Mouse (Mus musculus) kidney, postnatal 36 days (tissue): ENCODE measurements around the gene E2f1.

Experiments used
- DNase-seq, 2 experiments: peaks; one replicate each; pipeline ENCODE4 v3.0.0; 2021 to 2022; ENCODE audit warnings: mixed read lengths in 2 of 2

E2f1 gene

DNA sequence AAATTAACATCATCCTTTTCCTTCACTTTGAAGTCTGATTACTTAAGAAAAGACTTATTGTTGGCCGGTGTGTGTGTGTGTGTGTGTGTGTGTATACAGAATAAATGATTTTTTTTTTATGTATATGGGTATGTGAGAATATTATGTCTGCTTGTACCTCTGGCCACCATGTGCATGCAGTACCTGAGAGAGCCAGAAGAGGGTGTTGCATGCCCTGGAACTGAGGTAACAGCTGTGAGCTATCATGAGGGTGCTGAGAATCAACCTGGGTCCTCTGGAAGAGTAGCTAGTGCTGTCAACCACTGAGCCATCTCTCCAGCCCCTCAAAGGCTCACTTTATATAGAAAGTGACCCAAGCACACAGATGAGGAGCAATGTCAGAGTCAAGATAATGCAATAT, 11.7 kb upstream of the E2f1 start:
- no peak for DNase-seq

DNA sequence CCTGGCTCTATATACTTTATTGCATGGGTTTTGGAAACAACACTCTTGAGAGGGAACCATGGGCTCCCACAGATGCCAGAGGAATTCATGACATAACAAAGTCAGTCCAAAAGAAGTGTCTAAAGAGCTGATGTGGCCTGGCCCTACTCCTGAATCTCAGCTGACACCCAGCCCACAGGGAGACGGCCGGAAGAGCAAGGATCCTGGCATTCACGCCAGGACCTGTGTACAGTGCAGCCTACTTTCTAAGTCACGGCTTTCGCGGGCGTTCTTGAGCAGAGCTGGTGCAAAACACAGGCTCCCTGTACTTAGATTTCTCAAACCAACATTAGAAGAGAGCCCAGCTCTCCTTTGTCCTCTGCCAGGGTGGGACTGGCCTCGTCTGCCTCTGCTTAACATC, 10.9 kb upstream of the E2f1 start:
- no peak for DNase-seq

DNA sequence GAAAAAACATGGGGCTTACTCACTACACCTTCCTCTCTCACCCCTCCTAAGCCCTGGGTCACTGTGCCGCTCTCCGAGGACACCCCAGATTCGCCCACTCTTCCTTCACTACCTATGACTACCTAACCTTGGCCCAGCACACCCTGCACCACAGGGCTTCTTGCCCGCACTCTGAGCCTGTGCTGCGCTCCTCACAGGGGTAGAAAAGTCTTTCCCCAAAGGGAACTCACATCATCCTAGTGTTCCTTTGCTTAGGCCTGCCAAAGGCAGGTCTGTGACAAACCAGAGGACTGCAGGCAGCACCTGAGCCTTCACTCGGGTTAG, 8.0 kb upstream of the E2f1 start:
- no peak for DNase-seq

DNA sequence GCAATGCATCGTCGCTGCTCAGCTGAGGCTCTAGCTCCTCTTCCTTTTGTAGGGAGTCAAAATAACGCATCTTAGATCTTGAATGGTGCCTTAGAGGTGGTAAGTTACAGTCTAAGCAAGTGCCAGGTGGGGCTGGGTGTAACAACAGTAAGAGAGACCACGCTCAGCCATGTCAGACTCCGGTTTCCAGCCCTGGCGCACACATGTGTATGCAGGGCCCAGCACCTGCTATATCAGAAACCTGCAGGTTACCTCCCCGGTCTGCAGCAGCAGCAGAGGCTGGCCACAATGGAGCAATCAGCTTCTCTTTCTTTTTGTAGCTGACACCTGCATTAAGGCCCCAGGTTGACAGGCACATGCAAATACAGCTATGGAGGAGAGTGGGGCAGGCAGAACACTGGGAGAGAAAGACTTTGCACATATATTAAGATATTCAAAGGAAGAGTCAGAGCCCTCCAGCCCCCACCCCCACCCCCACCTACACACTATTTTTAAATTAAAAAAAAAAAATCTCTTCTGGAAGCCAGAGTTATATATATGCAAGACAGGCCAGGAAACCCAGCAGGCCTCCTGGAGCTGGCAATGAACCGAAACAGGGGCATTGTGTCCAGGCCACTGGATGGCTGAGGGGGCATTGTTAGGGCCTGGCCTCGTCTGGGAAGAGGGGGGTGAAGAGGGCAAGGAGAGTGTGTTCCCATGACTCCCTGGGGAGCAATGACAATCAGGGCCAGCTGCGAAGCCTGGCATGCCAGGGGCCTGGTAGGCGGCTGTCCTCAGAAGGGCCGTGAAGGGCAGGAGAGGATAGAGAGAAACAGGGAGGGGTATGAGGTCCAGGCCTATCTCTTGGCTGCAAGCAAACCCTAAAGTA, 7.4 kb upstream of the E2f1 start:
- no peak for DNase-seq

DNA sequence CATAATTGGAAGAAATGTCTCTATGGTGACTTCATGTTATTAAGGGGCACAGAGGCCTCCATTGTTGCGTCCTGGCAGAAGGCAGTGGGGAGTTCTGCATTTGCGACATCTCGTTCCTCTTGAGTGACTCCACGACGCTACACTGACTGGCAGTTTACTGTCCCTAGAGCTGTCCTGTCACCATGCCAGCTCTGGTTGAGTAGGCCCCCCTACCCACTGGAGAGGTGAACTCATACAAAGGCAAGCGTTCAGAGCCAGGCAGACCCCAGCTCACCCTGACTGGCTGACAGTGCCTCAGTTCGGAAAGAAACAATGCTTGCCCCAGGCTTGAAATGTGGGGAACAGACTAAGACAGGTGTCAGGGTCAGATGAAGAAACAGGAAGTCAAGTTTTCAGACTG, 4.6 kb upstream of the E2f1 start:
- DNase-seq: no peak

DNA sequence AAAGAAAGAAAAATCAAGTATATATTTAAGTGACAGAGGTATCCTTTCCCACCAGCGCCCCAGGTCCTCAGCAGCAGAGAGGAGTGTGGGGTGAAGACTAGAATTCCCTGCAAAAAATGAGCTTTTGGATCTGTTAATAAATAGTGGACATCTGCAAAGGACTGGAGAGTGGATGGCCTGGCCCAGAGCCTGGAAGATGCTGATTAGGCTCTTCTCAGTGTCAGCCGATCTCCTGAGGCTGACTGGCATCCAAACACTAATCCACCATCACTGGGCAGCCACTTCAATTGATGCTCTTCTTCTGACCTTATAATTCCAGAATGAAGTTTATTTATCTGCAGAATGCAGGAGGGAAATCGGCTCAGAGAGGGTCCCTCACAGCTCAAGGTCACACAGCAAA, 3.3 kb upstream of the E2f1 start:
- DNase-seq: no peak

DNA sequence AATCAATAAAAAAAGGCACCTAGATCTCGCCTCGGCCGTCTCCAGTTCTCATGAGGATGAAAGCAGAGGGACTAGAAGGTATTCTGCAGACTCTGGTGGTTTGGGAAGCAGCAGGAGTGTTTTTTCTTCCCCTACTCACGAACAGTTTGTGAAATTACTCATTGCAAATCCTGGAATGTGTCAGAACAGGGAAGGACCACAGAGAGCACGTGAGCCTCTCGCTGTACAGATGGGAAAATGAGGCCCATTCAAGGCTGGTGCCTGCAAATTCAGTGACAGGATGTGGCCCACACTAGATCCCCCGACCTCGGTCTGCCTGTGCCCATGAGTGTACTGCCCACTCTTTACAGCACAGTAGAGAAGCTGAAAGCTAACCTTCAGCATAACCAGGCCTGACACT, 2.3 kb upstream of the E2f1 start:
- no peak for DNase-seq

DNA sequence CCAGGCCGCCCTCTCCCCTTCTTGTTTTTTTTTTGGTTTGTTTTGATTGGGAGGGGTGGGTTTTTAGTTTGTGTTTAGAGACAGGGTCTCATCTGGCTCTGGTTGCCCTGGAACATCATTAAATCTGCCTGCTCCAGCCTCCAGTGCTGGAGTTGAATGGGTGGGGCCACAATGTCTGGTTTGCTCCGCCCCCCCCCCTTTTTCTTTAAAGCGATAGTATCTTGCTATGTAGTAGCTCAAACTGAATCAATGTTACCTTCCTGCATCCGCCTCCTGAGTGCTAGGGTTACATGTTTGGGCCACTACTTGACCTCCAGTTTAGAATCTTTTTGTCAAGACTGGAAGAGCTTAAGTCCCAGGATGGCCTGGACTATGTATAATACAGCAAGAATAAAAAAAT, 1.6 kb upstream of the E2f1 start:
- DNase-seq: no peak

DNA sequence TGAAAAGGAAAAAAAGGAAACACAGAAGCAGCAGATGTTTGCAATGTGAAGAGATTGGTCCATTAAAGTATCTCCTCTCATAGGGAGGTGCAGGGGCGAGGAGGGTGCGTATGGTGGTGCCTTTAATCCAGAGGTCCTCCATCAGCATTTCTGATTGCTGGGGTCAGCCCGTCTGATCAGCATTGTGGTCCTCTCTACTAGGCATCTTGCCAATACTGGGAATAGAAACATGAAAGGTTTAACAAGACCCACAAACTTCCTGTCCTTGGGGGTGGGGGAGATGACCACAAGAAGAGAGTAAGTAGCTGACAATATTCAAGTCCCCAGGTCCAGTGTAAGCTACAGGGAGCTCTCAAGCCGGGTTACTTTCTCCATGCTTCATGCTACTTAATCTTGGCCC, 974 bp upstream of the E2f1 start:
- DNase-seq: no peak

DNA sequence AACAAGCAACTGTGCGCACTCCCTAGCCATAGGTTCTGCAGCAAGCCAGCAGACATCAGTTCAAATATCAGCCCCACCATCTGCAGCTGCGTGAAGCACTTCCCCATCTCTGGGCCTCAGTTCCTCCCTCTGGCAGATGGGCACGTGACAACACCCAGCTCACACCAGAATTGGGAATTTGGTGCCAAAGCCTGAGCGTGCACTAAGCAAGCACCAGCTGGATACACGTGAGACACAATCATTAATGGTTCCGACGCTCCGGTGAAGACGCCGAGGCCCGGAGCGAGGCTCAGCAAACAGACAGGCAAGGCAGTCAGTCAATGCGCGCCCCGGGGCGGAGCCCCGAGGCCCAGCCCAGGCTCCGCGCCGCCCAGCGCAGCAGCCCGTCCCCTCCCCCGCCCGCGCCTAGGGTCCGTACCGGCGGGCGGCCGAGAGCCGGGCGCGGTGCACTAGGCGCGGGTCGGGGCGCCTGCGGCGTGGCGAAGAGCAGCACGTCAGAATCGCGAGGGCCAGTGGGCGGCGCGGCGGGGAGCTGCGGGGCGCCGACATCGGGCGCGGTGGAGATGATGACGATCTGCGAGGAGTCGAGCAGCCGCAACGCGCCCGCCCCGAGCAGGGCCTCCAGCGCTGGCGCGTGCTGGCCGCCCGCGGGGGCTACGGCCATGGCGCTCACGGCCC, 482 bp downstream of the E2f1 start:
- peak; percentile 59 to 83 for DNase-seq

DNA sequence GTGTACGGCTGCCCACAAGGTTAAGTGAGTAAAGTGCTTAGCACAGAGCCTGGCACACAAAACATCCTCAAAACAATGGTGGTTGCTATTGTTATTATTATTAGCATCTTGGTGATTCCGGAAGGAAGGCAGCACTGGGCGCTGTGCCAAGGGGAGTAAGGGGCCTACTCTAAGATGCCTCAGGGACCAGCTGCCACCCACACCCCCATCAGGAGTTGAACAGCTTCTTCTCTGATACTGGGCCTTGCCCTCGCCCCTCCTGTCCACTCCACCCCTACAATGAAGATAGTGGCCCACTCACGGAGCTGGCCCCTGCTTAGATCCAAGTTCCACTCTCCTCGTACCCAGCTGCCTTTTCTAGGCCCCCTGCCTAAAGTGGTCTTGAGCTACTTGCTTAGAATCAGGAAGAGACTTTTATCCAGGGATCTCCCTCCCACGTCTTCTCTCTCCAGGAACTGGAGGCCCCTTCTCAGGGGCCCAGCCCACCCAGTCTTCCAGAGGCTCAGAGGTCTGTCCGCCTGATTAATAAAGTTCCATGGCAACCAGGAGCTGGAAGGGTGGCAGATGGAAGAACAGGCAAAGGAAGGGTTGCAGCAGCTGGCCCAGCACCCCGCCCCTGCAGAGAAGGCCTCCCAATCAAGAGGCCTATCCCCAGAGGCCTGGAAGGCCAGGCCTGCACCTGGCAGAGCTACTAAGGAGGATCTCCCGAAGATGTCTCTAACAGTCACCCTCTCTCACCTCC, 1.2 kb downstream of the E2f1 start:
- peak in 1 of 2 experiments; percentile 32 for DNase-seq

DNA sequence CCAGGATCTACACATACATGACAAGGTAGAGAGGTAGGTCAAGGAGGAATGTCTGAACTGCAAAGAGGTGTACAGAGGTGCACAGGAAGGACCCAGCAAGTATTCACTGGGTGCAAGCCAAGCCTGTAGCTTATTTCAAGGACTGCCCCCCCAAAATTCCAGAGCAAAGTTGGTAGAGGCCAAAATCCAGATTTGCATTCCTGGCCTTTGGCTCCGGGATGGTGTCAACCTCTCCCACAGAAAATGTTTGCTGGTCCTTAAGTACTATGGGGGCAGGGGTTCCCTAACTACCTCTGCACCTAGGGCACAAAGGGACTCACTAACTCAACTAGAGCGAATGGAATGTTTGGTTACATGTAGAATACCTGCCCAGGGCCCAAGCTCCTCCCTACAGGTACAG, 1.9 kb downstream of the E2f1 start:
- DNase-seq: no peak

DNA sequence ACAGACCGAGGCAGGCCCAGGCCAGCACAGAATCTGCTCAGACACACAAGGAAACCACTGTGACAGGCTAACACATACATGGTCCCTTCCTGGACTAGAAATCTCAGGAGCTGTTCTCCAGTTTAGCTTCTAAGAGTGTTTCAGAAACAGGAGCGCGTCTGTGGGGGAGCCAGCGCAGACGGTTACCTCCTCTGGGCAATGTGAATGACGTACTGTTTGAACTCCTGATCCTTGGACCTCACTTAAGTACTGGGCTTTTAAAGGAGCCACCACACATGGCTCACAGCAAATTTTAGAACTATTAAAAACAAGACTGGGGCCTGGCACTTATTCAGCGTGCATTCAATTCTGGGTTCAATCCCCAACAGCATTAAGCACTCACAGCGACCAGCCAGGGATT, 3.1 kb downstream of the E2f1 start:
- peak; percentile 56 to 65 for DNase-seq

DNA sequence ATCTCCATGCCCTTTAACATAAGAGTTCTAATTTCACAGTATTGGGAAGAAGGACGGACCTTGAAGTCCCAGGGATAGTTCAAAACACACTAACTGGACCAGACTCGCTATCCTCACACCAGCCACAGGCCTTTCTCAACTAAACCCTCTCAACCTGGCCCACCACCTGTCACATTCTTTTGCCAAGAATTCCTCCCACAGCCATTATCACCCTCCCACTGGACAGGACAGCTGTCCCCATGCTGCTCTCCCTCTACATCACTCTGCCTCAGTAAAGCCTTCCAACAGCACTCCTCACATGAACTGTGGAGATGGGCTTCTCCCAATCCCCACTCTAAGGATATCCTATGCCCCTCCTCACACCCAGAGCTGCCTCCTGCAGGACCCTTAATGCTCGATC, 4.1 kb downstream of the E2f1 start:
- no peak for DNase-seq

DNA sequence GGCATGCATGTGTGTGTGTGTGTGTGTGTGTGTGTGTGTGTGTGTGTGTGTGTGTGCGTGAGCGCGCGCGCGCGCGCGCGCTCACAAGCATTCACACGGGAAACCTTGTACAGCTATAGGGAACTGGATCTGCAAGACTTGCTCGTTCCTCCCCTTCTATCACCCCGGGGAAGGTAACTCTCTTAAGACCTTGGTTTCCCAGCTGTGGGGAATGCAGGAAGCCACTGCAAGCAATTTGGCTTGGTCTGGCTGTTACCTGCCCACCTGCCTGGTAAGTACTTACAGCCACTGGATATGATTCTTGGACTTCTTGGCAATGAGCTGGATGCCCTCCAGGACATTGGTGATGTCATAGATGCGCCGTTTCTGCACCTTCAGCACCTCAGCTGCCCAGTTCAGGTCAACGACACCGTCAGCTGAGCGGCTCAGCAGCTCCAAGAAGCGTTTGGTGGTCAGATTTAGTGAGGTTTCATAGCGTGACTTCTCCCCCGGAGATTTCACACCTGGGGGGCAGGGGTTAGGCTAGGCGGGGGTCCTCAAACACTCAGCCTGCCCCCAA, 6.0 kb downstream of the E2f1 start:
- DNase-seq: peak; percentile 81 to 85

DNA sequence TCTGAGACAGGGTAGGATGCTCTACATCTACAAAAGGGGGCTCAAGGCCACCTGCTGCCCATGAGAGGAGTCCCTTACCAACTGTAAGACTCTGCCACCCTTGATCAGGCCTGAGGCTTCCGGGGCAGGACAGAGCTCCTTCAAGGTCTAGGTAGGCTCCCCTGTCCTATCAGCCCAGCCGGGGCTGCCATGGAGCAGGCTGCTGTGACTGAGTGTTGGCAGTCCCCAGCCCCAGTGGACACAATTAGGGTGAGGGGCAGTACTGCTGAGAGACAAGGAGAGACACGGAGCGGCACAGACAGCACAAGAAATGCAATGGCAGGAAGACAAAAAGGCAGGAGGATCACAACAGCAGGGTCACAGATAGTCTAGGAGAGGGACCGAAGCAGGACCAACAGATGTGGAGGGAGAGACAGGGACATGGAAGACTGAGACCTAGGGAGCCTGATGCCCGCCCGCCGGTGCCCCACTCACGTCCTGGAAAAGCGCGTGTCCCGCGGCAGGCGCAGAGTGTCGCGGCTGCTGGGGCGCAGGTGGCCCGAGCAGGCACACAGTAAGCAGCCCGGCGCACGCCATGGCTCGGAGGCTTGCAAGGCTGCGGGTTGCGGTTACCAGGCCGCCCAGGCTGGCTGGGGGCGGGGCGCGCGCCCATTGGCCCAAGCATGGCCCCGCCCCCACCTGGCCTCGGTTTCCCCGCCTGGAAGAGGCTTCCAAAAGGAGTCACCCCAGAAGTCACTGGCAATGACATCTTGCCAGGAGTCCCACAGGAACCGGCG, 11.2 kb downstream of the E2f1 start, which contains the start of gene Necab3:
Gene Necab3 (minus strand): TSS at position 627 of the 776 bp plus-strand sequence.
- DNase-seq: peak in 1 of 2 experiments; percentile 54

DNA sequence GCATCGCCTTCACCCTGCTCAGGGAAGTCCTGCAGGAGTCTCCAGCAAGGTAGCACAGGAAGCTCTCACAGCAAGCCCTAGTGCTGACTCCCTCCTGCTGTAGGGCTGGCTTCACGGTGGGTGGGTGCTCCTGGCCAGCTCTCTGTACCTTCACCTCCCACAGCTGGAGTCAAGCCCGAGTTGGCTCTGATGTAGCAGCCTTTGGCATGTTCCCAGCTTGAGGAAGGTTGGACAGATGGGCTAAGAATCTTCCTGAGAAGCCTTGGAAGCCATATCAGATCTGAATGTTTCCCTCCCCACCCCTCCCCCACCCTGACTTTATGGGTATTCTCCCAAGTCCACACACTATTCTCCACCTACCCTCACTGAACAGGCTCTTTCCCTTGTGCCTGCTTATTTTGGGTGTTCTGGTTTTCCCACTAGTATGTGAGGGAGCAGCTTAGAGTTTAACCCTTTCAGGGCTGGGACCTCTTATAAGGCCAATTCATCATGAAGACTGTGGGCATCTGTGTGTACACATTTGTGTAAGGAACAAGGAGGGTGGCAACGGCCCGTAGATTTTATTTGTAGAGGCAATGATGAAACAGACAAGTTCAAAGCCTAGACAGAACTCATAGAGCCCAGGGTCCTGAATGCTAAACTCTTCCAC, 12.4 kb downstream of the E2f1 start:
- peak; percentile 41 to 50 for DNase-seq

DNA sequence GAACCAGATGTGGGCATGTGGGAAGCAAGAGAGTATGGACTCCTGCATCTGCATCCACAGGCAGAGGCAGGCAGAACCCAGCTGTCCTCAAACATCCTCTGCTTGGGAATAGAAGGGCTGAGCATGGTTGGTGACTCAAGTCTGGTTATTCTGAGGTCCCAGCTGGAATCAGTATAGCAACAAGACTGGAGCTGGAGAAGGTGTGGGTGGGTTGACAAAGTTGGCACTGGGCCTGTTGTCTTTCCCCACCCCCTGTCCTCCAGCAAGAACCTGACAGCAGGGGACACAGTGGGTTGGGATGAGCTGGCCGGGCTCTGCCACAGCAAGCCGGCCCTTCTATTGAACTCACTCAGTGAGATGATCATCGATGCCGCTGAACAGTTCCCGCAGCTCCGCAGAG, 14.5 kb downstream of the E2f1 start:
- no peak for DNase-seq

DNA sequence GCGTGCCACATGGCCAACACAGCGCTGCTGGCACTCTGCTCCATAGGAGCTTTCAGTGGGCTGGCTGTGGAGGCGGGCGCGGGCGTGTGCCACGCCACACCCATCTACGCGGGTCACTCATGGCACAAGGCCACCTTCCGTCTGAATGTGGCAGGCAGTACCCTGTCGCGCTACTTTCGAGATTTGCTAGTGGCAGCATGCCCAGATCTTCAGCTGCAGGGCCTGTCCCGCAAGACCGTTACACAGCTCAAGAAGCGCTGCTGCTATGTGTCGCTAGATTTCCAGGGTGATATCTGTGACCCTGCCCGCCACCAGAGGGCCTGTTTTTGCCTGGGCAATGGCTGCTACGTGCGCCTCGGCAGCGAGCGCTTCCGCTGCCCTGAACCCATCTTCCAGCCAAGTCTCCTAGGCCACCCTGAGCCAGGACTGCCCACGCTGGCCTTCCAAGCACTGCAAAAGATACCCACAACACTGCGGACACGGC, 17.2 kb downstream of the E2f1 start:
- DNase-seq: peak; percentile 67 to 86

DNA sequence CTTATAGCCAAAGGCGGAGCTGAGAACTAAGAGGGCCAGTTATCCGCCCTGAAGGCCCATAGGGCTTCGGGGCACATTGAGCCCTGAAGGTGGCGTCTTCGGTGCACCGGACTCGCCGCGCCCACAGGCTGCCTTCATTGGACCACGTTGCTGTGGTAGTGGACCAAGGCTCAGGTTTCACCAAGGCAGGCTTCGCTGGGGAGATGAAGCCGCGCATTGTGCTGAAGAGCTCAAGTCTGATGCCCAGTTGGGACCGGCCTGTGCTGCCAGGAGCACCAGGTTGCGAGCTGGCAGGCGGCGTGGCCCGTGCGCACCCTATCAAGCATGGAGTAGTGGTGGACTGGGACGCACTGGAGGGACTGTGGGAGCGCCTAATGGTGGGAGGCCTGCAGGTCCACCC, 17.8 kb downstream of the E2f1 start:
- peak in 1 of 2 experiments; percentile 17 for DNase-seq

DNA sequence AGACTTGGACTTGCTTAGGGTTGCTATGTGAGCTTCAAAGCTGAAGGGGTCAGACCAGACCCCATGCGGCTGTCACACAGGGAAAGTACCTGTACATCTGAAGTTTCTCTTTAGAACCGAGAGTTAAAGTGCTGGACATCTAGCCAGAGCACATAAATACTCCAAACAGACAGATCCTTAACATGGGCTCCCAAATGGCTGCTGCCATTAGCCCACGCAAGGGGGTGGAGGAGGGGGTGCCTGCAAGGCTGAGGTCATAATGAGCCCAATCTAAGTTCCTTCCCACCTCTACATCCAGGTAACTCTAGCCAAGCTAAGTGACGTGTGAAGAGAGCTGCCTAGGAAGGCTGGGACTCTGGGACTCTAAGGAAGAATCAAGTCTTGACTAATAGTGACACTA, 18.2 kb downstream of the E2f1 start, which contains the start of gene Actl10:
Gene Actl10 (plus strand): TSS at position 301 of the 400 bp plus-strand sequence.
- no peak for DNase-seq

DNA sequence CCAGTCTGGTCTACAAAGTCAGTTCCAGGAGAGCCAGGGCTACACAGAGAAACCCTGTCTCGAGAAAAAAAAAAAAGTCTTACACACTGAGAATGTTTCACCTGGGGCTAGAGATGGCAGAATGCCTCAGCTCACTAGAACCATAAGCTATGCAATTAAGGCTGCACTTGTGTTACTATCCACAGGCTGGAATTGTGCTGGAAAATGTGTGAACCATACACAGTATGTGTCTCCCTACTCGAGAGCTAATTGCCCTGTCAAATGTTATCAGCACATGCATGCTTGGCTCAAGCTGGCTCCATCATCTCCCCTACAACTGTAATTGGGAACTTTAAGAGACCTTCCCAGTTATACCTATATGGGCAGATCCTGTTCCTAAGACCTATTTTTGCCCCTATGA, 18.8 kb downstream of the E2f1 start:
- DNase-seq: no peak
